Mouse (Mus musculus) kidney, adult 11 months (tissue): ENCODE measurements at regions not wholly inside any gene's neighbourhood (a gene's known extent, or its start where the extent isn't known, plus 50 kb on each side); places are given as distances from the start of the nearest gene placed in this dataset.
"Not testable (repeated sequence)": the region's sequence is repeated elsewhere in the genome, so short reads cannot be mapped to it uniquely, and the experiment has no call there.

Experiments used
- DNase-seq: peaks from one replicate; pipeline ENCODE4 v3.0.0; 2022

DNA sequence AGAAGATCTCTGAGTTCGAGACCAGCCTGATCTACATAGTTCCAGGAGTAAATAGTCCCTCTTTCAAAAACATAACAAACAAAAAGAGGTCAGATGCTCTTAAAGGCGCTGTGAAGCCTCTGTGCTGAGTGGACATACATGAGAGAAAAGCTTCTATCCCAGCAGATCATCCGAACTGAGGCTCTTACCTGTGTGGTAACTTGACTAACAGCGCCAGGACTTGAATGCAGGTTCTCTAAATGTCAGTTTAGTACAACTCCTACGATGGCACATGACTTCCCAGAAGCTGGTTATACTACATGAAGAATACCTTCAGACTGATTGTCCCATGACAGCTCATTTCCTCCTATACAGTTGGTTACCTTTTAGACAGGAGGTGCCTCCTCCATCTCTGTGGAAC is 220.4 kb downstream of the Gm31371 start:
- DNase-seq: peak; percentile 56

DNA sequence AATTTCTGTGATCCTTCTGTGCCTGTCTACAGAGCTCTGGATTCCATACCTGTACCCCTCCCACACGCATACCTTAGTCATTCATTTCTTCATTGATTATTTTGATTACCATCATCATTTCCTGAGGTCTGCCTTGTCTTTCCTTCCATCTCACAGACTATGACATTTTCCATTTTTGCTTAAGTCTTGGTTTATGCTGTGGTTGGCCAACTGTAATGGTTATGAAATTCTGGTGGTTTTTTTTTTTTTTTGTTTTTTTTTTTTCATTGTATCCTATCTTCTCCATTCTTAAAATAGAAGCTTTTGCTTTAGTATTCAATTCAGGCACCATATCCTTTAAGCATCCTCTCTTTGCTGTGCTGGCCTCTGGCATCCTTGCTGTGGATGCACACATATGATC is 227.4 kb downstream of the Gm15319 start:
- not testable (repeated sequence) for DNase-seq

DNA sequence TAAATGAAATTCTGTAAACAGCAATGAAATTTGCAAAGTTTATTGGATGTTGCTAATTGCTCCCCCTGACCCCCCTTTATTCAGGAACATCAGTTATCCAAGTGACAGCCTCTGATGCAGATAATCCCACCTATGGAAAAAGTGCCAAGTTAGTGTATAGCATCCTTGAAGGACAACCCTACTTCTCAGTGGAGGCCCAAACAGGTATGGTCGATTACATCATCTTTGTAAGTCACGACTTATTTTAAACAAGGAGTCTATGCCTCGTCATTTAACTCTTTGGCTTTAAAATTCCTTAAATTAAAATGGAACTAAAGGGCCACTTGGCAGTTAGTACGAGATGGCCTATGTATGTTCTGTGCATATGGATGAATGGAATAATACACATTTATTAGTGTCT is 217.6 kb downstream of the Gm15319 start:
- DNase-seq: peak; percentile 2

DNA sequence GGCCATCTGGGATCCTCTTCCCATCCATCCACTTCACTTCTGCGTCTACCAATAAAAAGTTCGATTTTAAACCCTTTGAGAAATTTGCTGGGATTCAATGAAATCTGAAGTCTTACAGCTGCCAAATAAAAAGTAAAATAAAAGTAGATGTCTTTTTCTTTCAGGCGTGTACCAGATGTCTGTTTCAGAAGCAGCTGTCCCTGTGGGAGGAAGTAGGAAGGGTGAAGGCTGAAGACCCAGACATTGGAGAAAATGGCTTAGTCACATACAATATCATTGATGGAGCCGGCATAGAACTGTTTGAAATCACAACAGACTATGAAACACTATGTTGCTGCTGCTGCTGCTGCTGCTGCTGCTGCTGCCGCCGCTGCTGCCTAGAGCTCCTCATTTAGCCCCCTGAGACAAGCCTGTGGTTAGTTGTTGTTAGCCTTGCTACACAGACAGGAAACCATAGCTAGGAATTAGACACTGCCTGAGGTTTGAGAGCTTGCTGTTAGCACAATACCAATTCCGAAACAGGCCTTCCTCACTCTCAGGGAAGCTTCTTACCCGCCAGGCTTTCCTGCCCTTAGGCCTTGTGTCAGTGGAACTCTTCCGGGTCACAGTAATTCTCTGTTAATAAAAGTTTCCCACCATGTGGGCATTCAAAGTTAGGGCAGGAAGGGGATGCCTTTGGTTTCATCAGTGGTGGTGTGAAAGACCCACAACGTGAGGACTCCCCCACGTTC is 211.5 kb downstream of the Gm15319 start:
- DNase-seq: not testable (repeated sequence)

DNA sequence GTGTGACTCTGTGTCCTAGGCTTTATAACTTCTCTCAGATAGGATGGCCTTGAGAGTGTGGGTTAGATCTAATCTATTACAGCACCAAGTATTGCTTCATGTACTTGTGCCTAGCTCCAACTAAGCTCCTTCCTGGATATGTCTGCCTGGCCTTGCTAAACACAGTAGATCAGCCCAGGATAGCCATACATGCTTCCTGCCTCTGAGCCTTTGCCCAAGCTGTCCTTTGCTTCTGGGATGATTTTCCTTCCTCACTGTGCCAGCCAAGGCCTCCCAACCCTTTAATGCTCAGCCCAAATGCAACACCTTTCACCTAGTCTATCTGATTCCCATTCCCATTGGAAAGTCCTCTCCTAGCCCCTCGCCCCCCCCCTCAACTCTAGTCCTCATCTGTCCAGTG is 208.9 kb downstream of the Gm15319 start:
- peak; percentile 36 for DNase-seq
